Mouse (Mus musculus) limb, embryonic 14.5 days (tissue): Measurements from ENCODE around the gene Polr3g. TPM values are rescaled to one million over a fixed set of nuclear protein-coding genes. Genes with fewer than 3 reads are reported as not detected.
"Not testable (repeated sequence)": the region's sequence is repeated elsewhere in the genome, so short reads cannot be mapped to it uniquely, and the experiment has no call there.

Experiments
- ATAC-seq: fragments of 200-750 bp; cut with Nextera tagmentation; 2 replicates; pipeline ENCODE4 v1.8.0; 2017; ENCODE audit warnings: low read depth, moderate number of reproducible peaks, moderate TSS enrichment; ENCODE audit not compliant: low FRiP score
- DNase-seq: peaks from one replicate; pipeline ENCODE4 v3.0.0-alpha.2; 2015; ENCODE audit warnings: low spot score
- H3K27ac ChIP-seq: fragments of 300-500 bp; sonication (generic); replicated peaks from 2 replicates; pipeline ENCODE4 v1.5.1; 2014; ENCODE audit warnings: low read depth, mild to moderate bottlenecking, low read length, moderate library complexity, mixed read lengths
- H3K27me3 ChIP-seq: fragments of 300-500 bp; sonication (generic); 2 replicates; pipeline ENCODE4 v1.6.1; 2014; ENCODE audit warnings: low read length, mixed read lengths; ENCODE audit not compliant: control insufficient read depth, insufficient read depth
- H3K36me3 ChIP-seq: fragments of 300-500 bp; sonication (generic); 2 replicates; pipeline ENCODE4 v1.6.1; 2014; ENCODE audit warnings: mild to moderate bottlenecking, low read length, moderate library complexity, mixed read lengths; ENCODE audit not compliant: control insufficient read depth, insufficient read depth
- H3K4me1 ChIP-seq: fragments of 300-500 bp; sonication (generic); 2 replicates; pipeline ENCODE4 v1.6.1; 2014; ENCODE audit warnings: antibody characterized with exemption, low read length, mixed read lengths; ENCODE audit not compliant: control insufficient read depth, insufficient read depth
- H3K4me2 ChIP-seq: fragments of 300-500 bp; sonication (generic); replicated peaks from 2 replicates; pipeline ENCODE4 v1.6.1; 2014; ENCODE audit warnings: low read depth, mild to moderate bottlenecking, low read length, moderate library complexity; ENCODE audit not compliant: severe bottlenecking
- H3K4me3 ChIP-seq: fragments of 300-500 bp; sonication (generic); replicated peaks from 2 replicates; pipeline ENCODE4 v1.5.1; 2014; ENCODE audit warnings: low read length
- H3K9ac ChIP-seq: fragments of 300-500 bp; sonication (generic); 2 replicates; pipeline ENCODE4 v1.6.1; 2014; ENCODE audit warnings: mild to moderate bottlenecking, low read depth, low read length, moderate library complexity; ENCODE audit not compliant: severe bottlenecking
- H3K9me3 ChIP-seq: fragments of 300-500 bp; sonication (generic); 2 replicates; pipeline ENCODE4 v1.6.1; 2016; ENCODE audit warnings: low read length; ENCODE audit not compliant: control insufficient read depth
- POLR2A ChIP-seq: fragments of 200-500 bp; IDR thresholded peaks from 2 replicates; pipeline ENCODE4 v1.8.0; 2012; ENCODE audit warnings: inconsistent platforms, mild to moderate bottlenecking, moderate library complexity, borderline replicate concordance; ENCODE audit not compliant: insufficient read depth, insufficient read length; ENCODE audit errors: extremely low read depth
- WGBS: fragments of 180-500 bp; shearing (Covaris S2); extraction: QIAGEN DNeasy Blood & Tissue Kit; methylation state at CpG from one replicate; pipeline ENCODE4 v1.1.7; 2014; 5-methylcytosine and 5-hydroxymethylcytosine counted together
- polyA plus RNA-seq, 2 experiments: library from polyadenylated mRNA; depleted of rRNA in 1 of 2; stranded (reverse) in 1 of 2; unstranded in 1 of 2; fragments of >200 nt; fragmentation: Nextera tagmentation in 1 of 2; extraction: Ambion mirVana in 1 of 2; gene quantifications; 2 replicates each; pipeline versions ENCODE4 v1.2.1 to v1.2.3; 2012 to 2014

Gene Polr3g
- polyA plus RNA-seq, 2 experiments, result 15.0 to 31.1 TPM

DNA sequence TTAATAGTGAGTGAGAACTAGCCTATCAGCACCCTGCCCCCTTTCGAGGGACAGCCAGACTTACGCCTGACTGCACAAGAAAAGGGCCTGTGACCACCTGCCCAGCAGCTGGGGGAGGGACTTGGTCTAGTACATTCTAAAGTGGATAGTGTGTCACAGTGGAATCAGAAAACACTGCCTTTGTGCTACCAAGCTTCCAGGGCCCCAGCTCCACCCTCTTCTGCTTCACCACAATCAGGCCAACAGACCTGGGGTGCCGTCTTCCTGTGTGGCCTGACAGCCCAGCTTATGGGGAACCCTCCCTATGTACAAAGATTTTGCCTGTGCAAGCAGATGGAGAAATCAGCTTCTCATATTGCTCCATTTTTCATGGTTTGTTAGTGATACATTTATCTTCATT is 81.4 kb downstream of the Polr3g start:
- Histone ChIP-seq H3K4me2 (no peak overlapping the region), H3K9me3 (no peaks in the 10 kb centered on the region), H3K4me1 (peaks cover 3% of the 10 kb centered on the region; the same call in 1 of the 2 replicates), H3K27ac (no peak overlapping the region), H3K9ac (no peak overlapping the region), H3K36me3 (no peaks in the 10 kb centered on the region), H3K27me3 (peaks cover 26% of the 10 kb centered on the region), H3K4me3 (no peak overlapping the region)
- DNase-seq (no peak), ATAC-seq (no peak; the same call in 1 of the 2 replicates)
- 53% methylated on average over 3 of the region's 3 CpGs for WGBS
- no peak for TF ChIP-seq POLR2A

DNA sequence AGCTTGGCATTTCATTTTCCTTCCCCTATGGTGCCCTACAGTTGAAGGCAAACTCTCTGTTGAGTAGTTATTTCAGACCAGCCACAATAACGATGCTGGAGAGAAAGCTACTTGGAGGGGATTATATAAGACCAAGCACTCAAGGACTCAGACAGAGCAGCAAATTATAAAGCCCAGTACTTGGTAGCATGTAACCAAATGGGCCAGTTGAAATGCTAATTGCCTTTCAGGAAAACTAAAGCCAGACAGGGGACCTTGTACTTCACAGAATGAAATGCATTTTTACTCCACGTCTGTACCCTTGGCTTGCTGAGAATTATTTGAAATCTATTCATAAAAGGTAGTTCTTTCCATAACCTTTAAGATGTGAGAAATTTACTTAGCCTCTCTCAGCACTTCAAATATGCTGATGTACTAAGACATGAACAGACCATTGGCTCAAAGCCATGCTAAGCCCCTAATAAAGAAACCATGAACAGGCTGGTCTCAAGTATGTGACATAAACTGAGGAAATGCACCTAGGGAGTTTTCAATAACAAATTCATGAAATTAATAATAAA is 82.1 kb downstream of the Polr3g start:
- DNase-seq, result no peak
- Histone ChIP-seq H3K36me3 (no peaks in the 10 kb centered on the region), H3K4me1 (peaks cover 3% of the 10 kb centered on the region; the same call in 1 of the 2 replicates), H3K9me3 (no peaks in the 10 kb centered on the region), H3K27ac (no peak overlapping the region), H3K9ac (no peak overlapping the region), H3K27me3 (peaks cover 19% of the 10 kb centered on the region), H3K4me2 (no peak overlapping the region), H3K4me3 (no peak overlapping the region)
- ATAC-seq, result no peak
- no peak for TF ChIP-seq POLR2A
- WGBS, result 34% methylated on average over 2 of the region's 2 CpGs

DNA sequence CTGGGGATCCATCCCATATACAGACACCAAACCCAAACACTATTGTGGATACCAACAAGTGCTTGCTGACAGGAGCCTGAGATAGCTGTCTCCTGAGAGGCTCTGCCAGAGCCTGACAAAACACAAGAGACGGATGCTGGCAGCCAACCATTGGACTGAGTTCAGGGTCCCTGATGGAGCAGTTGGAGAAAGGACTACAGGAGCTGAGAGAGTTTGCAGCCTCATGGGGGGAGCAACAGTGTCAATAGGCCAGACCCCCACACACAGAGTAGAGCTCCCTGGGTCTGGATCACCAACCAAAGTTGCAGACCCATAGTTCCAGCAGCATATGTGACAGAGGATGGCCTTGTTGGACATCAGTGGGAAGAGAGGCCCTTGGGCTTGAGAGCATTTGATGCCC is 83.0 kb downstream of the Polr3g start:
- not testable (repeated sequence) for H3K27ac ChIP-seq, H3K4me3 ChIP-seq, DNase-seq, H3K9me3 ChIP-seq, H3K9ac ChIP-seq, ATAC-seq, H3K4me1 ChIP-seq, H3K36me3 ChIP-seq, H3K4me2 ChIP-seq
- H3K27me3 ChIP-seq, result peaks cover 11% of the 10 kb centered on the region
- 85% methylated on average over 1 of the region's 1 CpGs for WGBS

Other genes with a start within 250 kb of the Polr3g start
- 0.55 TPM in 2 replicates for gene Adgrv1, start 77.9 kb downstream of the Polr3g start, polyA plus RNA-seq (2012; rRNA removed)
- 0.65 and 0.96 TPM in 2 replicates for gene Adgrv1, start 77.9 kb downstream of the Polr3g start, polyA plus RNA-seq (2014; fragmentation: Nextera tagmentation; extraction: Ambion mirVana)
- gene Lysmd3, start 53.4 kb downstream of the Polr3g start, polyA plus RNA-seq (2012; rRNA removed), result 15.1 and 19.3 TPM in 2 replicates
- 35.1 and 35.7 TPM in 2 replicates for gene Lysmd3, start 53.4 kb downstream of the Polr3g start, polyA plus RNA-seq (2014; fragmentation: Nextera tagmentation; extraction: Ambion mirVana)
- 4.9 and 5.4 TPM in 2 replicates for gene Mblac2, start 328 bp upstream of the Polr3g start, polyA plus RNA-seq (2012; rRNA removed)
- 12.4 and 14.1 TPM in 2 replicates for gene Mblac2, start 328 bp upstream of the Polr3g start, polyA plus RNA-seq (2014; fragmentation: Nextera tagmentation; extraction: Ambion mirVana)
- gene Cetn3, start 72.1 kb upstream of the Polr3g start, polyA plus RNA-seq (2012; rRNA removed), result 87.5 and 200 TPM in 2 replicates
- 250 and 262 TPM in 2 replicates for gene Cetn3, start 72.1 kb upstream of the Polr3g start, polyA plus RNA-seq (2014; fragmentation: Nextera tagmentation; extraction: Ambion mirVana)